7 mouse cellular contexts compared by ENCODE assay signal in the genomic region with DNA sequence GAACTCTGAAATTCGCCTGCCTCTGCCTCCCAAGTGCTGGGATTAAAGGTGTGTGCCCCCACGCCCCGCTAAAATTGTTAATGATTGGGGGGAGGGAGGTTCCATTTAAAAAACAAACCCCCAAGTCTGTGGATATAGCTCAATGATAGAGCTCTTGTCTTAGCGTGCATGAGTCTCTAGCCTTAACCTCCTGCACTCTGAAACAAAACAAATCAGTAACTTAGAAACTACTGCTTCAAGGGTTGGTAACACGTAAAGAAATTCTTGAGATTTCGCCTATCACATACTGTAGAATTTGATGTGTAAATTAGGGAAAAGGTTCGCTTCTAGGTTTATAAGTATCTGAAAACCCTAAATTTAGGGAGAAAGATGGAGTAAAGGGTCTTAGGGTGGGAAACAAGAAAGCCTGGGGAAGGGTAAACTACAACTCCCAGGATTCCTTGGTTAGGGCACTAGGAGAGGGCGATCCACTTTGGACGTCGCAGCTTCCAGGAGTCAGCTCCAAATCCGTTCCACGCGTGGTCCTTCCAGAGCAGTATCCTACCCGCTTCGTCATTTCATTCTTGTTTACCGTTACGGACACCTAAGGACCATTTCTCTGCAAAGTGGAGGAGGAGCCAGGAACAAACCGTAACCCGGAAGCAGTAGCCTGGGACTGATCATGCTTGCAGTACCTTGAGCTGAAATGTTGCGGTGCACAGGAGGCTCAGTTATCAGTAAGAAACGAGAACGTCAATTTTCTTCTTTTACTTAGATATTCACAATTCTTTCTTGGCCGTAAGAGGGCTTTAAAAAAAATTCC. TPM values are rescaled to one million over a fixed set of nuclear protein-coding genes. Genes with fewer than 3 reads are reported as not detected.
A peak's percentile ranks its signal among the peaks of the same experiment; 100 is the strongest.
DNase-seq lines count a peak whose midpoint lies in the region; ATAC-seq lines count a peak whose summit lies in the region.

A gene (plus strand): TSS at position 452 of the 802 bp plus-strand sequence.

- H3K9me3 ChIP-seq in embryonic facial prominence, embryonic 10.5 days: no peaks in the 10 kb centered on the region
- no peaks in the 10 kb centered on the region for H3K9me3 ChIP-seq in limb, embryonic 10.5 days (replicated peaks)
- no peaks in the 10 kb centered on the region for H3K9me3 ChIP-seq in midbrain, embryonic 12.5 days

- peak within 1 kb of the TSS; percentile 56; the same call in 1 of the 2 replicates for H3K9ac ChIP-seq in midbrain, embryonic 12.5 days (replicated peaks)

- H3K27me3 ChIP-seq in embryonic facial prominence, embryonic 10.5 days (replicated peaks; ENCODE audit: low read depth, poor library complexity, severe bottlenecking): no peaks in the 10 kb centered on the region
- no peaks in the 10 kb centered on the region for H3K27me3 ChIP-seq in limb, embryonic 10.5 days (ENCODE audit: low read depth, poor library complexity, severe bottlenecking)
- no peaks in the 10 kb centered on the region for H3K27me3 ChIP-seq in midbrain, embryonic 12.5 days

- 20% methylated on average over 23 of the region's 23 CpGs for WGBS in embryonic facial prominence, embryonic 10.5 days
- 21% methylated on average over 23 of the region's 23 CpGs for WGBS in limb, embryonic 10.5 days
- 19% methylated on average over 23 of the region's 23 CpGs for WGBS in midbrain, embryonic 12.5 days

- peaks cover 6% of the 10 kb centered on the region for H3K4me1 ChIP-seq in embryonic facial prominence, embryonic 10.5 days
- 0 out of 2 replicates have a peak, but pooled peaks cover 5% of the 10 kb centered on the region for H3K4me1 ChIP-seq in limb, embryonic 10.5 days
- H3K4me1 ChIP-seq in midbrain, embryonic 12.5 days: no peaks in the 10 kb centered on the region

- DNase-seq in adrenal gland, adult 8-10 months: peak; percentile 52
- DNase-seq in embryonic facial prominence, embryonic 10.5 days (ENCODE audit: low spot score): peak; percentile 70
- peak; percentile 76 to 84 for DNase-seq in heart, adult 18-20 months
- peak; percentile 75 for DNase-seq in kidney, adult 18-20 months
- DNase-seq in limb, embryonic 10.5 days (ENCODE audit: low spot score): peak; percentile 73
- DNase-seq in skeletal muscle tissue, adult 2 months (ENCODE audit: low read depth, low spot score): peak; percentile 49

- peak within 1 kb of the TSS; percentile 95 for H3K27ac ChIP-seq in embryonic facial prominence, embryonic 10.5 days (replicated peaks)
- H3K27ac ChIP-seq in limb, embryonic 10.5 days: peak within 1 kb of the TSS; percentile 94
- peak within 1 kb of the TSS; percentile 81 for H3K27ac ChIP-seq in midbrain, embryonic 12.5 days (replicated peaks)

- peak within 1 kb of the TSS; percentile 73 for H3K4me3 ChIP-seq in embryonic facial prominence, embryonic 10.5 days
- peak within 1 kb of the TSS; percentile 70 for H3K4me3 ChIP-seq in limb, embryonic 10.5 days
- peak within 1 kb of the TSS; percentile 64 for H3K4me3 ChIP-seq in midbrain, embryonic 12.5 days

- peaks cover 12% of the 10 kb centered on the region for H3K36me3 ChIP-seq in embryonic facial prominence, embryonic 10.5 days (replicated peaks)
- peaks cover 13% of the 10 kb centered on the region; the same call in 1 of the 2 replicates for H3K36me3 ChIP-seq in limb, embryonic 10.5 days
- peaks cover 7% of the 10 kb centered on the region; the same call in 1 of the 2 replicates for H3K36me3 ChIP-seq in midbrain, embryonic 12.5 days

- H3K4me2 ChIP-seq in midbrain, embryonic 12.5 days (replicated peaks): peak within 1 kb of the TSS; percentile 56

- peak; percentile 94 for ATAC-seq in midbrain, embryonic 12.5 days (ENCODE audit: low FRiP score, low read depth)

RNA-seq across cellular contexts. Expression of the gene that starts here (rescaled TPM):
- total RNA-seq in adrenal gland, adult 8-10 months (2022): 1 to 10 TPM; 6.7 to 7.6 (median 7.0) TPM
- 8.2 and 9.6 TPM in 2 replicates for polyA plus RNA-seq in embryonic facial prominence, embryonic 10.5 days (2016; fragmentation: Nextera tagmentation; extraction: Ambion mirVana)
- total RNA-seq in heart, adult 18-20 months (2021): 1 to 10 TPM; 8.3 to 8.6 TPM
- polyA plus RNA-seq in limb, embryonic 10.5 days (2016; fragmentation: Nextera tagmentation; extraction: Ambion mirVana): 8.6 and 9.8 TPM in 2 replicates
- 9.7 and 11.0 TPM in 2 replicates for polyA plus RNA-seq in midbrain, embryonic 12.5 days (2016; fragmentation: Nextera tagmentation; extraction: Ambion mirVana)

Comparison
In these comparisons a context has a peak if more than half of its experiments do, and no peak if none do; other contexts are left out.
1. Peak in every context shown above with its lines: DNase-seq, ATAC-seq, H3K4me3 ChIP-seq and H3K27ac ChIP-seq.